Mouse (Mus musculus): ENCODE measurements around the gene Prdm16. TPM values are rescaled to one million over a fixed set of nuclear protein-coding genes. Genes with fewer than 3 reads are reported as not detected.

Prdm16 gene
- polyA plus RNA-seq, 1 experiment from 2014 or later, result 2.0 TPM

- H3K4me3 ChIP-seq (replicated peaks), result no peak overlapping the region
- no peaks in the 10 kb centered on the region for H3K36me3 ChIP-seq (replicated peaks)
- no peaks in the 10 kb centered on the region for H3K9me3 ChIP-seq (replicated peaks)
- no peak overlapping the region for H3K27ac ChIP-seq (replicated peaks)
- no peak for ATAC-seq (ENCODE audit: insufficient read depth)
- no peak overlapping the region for H3K4me2 ChIP-seq
- 66% methylated on average over 11 of the region's 11 CpGs for WGBS (ENCODE audit: insufficient replicate concordance)
- no peaks in the 10 kb centered on the region for H3K27me3 ChIP-seq
- H3K9ac ChIP-seq, result no peak overlapping the region
- peaks cover 14% of the 10 kb centered on the region; the same call in 1 of the 2 replicates for H3K4me1 ChIP-seq (replicated peaks)
Measured at GRCm38 (mm10) chr4:154399634-154400033, 237.0 kb downstream of the Prdm16 start.

GRCm38 (mm10) chr4:154396652-154397301 lies 239.9 kb downstream of the Prdm16 start:
- Histone ChIP-seq H3K27me3 (no peaks in the 10 kb centered on the region), H3K4me1 (replicated peaks) (peaks cover 19% of the 10 kb centered on the region), H3K9me3 (replicated peaks) (no peaks in the 10 kb centered on the region), H3K27ac (replicated peaks) (no peak overlapping the region), H3K36me3 (replicated peaks) (no peaks in the 10 kb centered on the region), H3K9ac (no peak overlapping the region), H3K4me3 (replicated peaks) (no peak overlapping the region), H3K4me2 (no peak overlapping the region)
- WGBS (ENCODE audit: insufficient replicate concordance), result 71% methylated on average over 14 of the region's 14 CpGs
- ATAC-seq (ENCODE audit: insufficient read depth), result no peak

GRCm38 (mm10) chr4:154394123-154394722 lies 242.4 kb downstream of the Prdm16 start:
- no peak overlapping the region for H3K27ac ChIP-seq (replicated peaks)
- WGBS (ENCODE audit: insufficient replicate concordance), result 46% methylated on average over 7 of the region's 7 CpGs
- no peak for ATAC-seq (ENCODE audit: insufficient read depth)

GRCm38 (mm10) chr4:154393196-154394122 lies 243.2 kb downstream of the Prdm16 start:
- Histone ChIP-seq H3K27ac (replicated peaks) (no peak overlapping the region), H3K27me3 (no peaks in the 10 kb centered on the region), H3K4me3 (replicated peaks) (no peak overlapping the region), H3K4me2 (no peak overlapping the region), H3K9ac (no peak overlapping the region), H3K4me1 (replicated peaks) (peaks cover 5% of the 10 kb centered on the region; the same call in 1 of the 2 replicates), H3K36me3 (replicated peaks) (no peaks in the 10 kb centered on the region), H3K9me3 (replicated peaks) (no peaks in the 10 kb centered on the region)
- 20% methylated on average over 18 of the region's 18 CpGs for WGBS (ENCODE audit: insufficient replicate concordance)
- 0 out of 2 replicates have a peak, but pooled peaks have one; percentile 14 for ATAC-seq (ENCODE audit: insufficient read depth)

More at GRCm38 (mm10) chr4:154394123-154394722, 242.4 kb downstream of the Prdm16 start:
- Histone ChIP-seq H3K9ac (no peak overlapping the region), H3K27me3 (no peaks in the 10 kb centered on the region), H3K4me3 (replicated peaks) (no peak overlapping the region), H3K36me3 (replicated peaks) (no peaks in the 10 kb centered on the region), H3K4me2 (no peak overlapping the region), H3K4me1 (replicated peaks) (peaks cover 5% of the 10 kb centered on the region; the same call in 1 of the 2 replicates), H3K9me3 (replicated peaks) (no peaks in the 10 kb centered on the region)

- 41% methylated on average over 1 of the region's 1 CpGs for WGBS (ENCODE audit: insufficient replicate concordance)
- Histone ChIP-seq H3K4me3 (replicated peaks) (no peak overlapping the region), H3K27me3 (no peaks in the 10 kb centered on the region)
Measured at GRCm38 (mm10) chr4:154392641-154393040, 244.0 kb downstream of the Prdm16 start.

GRCm38 (mm10) chr4:154390333-154391080 lies 246.2 kb downstream of the Prdm16 start:
- no peak overlapping the region for H3K4me2 ChIP-seq
- H3K36me3 ChIP-seq (replicated peaks), result no peaks in the 10 kb centered on the region
- no peak for ATAC-seq (ENCODE audit: insufficient read depth)
- H3K4me1 ChIP-seq (replicated peaks), result peaks cover 5% of the 10 kb centered on the region; the same call in 1 of the 2 replicates
- no peak overlapping the region for H3K4me3 ChIP-seq (replicated peaks)
- H3K9ac ChIP-seq, result no peak overlapping the region
- no peak overlapping the region for H3K27ac ChIP-seq (replicated peaks)
- WGBS (ENCODE audit: insufficient replicate concordance), result 15% methylated on average over 20 of the region's 20 CpGs
- no peaks in the 10 kb centered on the region for H3K9me3 ChIP-seq (replicated peaks)
- H3K27me3 ChIP-seq, result no peaks in the 10 kb centered on the region

More at GRCm38 (mm10) chr4:154392641-154393040, 244.0 kb downstream of the Prdm16 start:
- H3K9me3 ChIP-seq (replicated peaks), result no peaks in the 10 kb centered on the region
- no peaks in the 10 kb centered on the region for H3K36me3 ChIP-seq (replicated peaks)
- no peak overlapping the region for H3K4me2 ChIP-seq
- no peak overlapping the region for H3K9ac ChIP-seq
- no peak overlapping the region for H3K27ac ChIP-seq (replicated peaks)
- H3K4me1 ChIP-seq (replicated peaks), result peaks cover 5% of the 10 kb centered on the region; the same call in 1 of the 2 replicates
- ATAC-seq (ENCODE audit: insufficient read depth), result no peak

- H3K27ac ChIP-seq (replicated peaks), result no peak overlapping the region
- ATAC-seq (ENCODE audit: insufficient read depth), result no peak
Measured at GRCm38 (mm10) chr4:154389641-154390040, 247.0 kb downstream of the Prdm16 start.

GRCm38 (mm10) chr4:154386810-154387209 lies 249.9 kb downstream of the Prdm16 start:
- no peaks in the 10 kb centered on the region for H3K4me1 ChIP-seq (replicated peaks)
- no peak overlapping the region for H3K27ac ChIP-seq (replicated peaks)
- no peak for ATAC-seq (ENCODE audit: insufficient read depth)
- H3K9ac ChIP-seq, result no peak overlapping the region
- H3K4me3 ChIP-seq (replicated peaks), result no peak overlapping the region
- no peaks in the 10 kb centered on the region for H3K27me3 ChIP-seq
- no peaks in the 10 kb centered on the region for H3K36me3 ChIP-seq (replicated peaks)
- no peaks in the 10 kb centered on the region for H3K9me3 ChIP-seq (replicated peaks)
- 64% methylated on average over 8 of the region's 8 CpGs for WGBS (ENCODE audit: insufficient replicate concordance)
- H3K4me2 ChIP-seq, result no peak overlapping the region

More at GRCm38 (mm10) chr4:154389641-154390040, 247.0 kb downstream of the Prdm16 start:
- no peak overlapping the region for H3K4me2 ChIP-seq
- H3K36me3 ChIP-seq (replicated peaks), result no peaks in the 10 kb centered on the region
- H3K9me3 ChIP-seq (replicated peaks), result no peaks in the 10 kb centered on the region
- no peak overlapping the region for H3K4me3 ChIP-seq (replicated peaks)
- 56% methylated on average over 2 of the region's 2 CpGs for WGBS (ENCODE audit: insufficient replicate concordance)
- H3K9ac ChIP-seq, result no peak overlapping the region
- H3K4me1 ChIP-seq (replicated peaks), result peaks cover 5% of the 10 kb centered on the region; the same call in 1 of the 2 replicates
- no peaks in the 10 kb centered on the region for H3K27me3 ChIP-seq

- 57% methylated on average over 2 of the region's 2 CpGs for WGBS (ENCODE audit: insufficient replicate concordance)
- H3K9ac ChIP-seq, result no peak overlapping the region
- H3K36me3 ChIP-seq (replicated peaks), result no peaks in the 10 kb centered on the region
- H3K27me3 ChIP-seq, result no peaks in the 10 kb centered on the region
- H3K4me3 ChIP-seq (replicated peaks), result no peak overlapping the region
- no peaks in the 10 kb centered on the region for H3K9me3 ChIP-seq (replicated peaks)
- H3K4me1 ChIP-seq (replicated peaks), result no peaks in the 10 kb centered on the region
- no peak overlapping the region for H3K4me2 ChIP-seq
- ATAC-seq (ENCODE audit: insufficient read depth), result no peak
- no peak overlapping the region for H3K27ac ChIP-seq (replicated peaks)
Measured at GRCm38 (mm10) chr4:154385918-154386317, 250.8 kb downstream of the Prdm16 start.

- Histone ChIP-seq H3K4me3 (replicated peaks) (no peak overlapping the region), H3K4me1 (replicated peaks) (no peaks in the 10 kb centered on the region), H3K4me2 (no peak overlapping the region), H3K36me3 (replicated peaks) (no peaks in the 10 kb centered on the region), H3K9me3 (replicated peaks) (no peaks in the 10 kb centered on the region), H3K27ac (replicated peaks) (no peak overlapping the region), H3K27me3 (no peaks in the 10 kb centered on the region), H3K9ac (no peak overlapping the region)
- WGBS (ENCODE audit: insufficient replicate concordance), result 69% methylated on average over 8 of the region's 8 CpGs
- no peak for ATAC-seq (ENCODE audit: insufficient read depth)
Measured at GRCm38 (mm10) chr4:154385208-154385607, 251.5 kb downstream of the Prdm16 start.

All from liver, embryonic 15.5 days (tissue).